Mouse (Mus musculus) myocyte (in vitro differentiated cells): Measurements from ENCODE around the gene Ppid. TPM values are rescaled to one million over a fixed set of nuclear protein-coding genes. Genes with fewer than 3 reads are reported as not detected.

Experiments
- H3K27me3 ChIP-seq: one replicate; pipeline ENCODE4 v1.6.1; 2011; ENCODE audit not compliant: control insufficient read depth, insufficient read depth, insufficient read length
- H3K36me3 ChIP-seq: one replicate; pipeline ENCODE4 v1.6.1; 2011; ENCODE audit not compliant: control insufficient read depth, insufficient read depth
- H3K4me2 ChIP-seq: one replicate; pipeline ENCODE4 v1.6.1; 2011; ENCODE audit warnings: low read depth, control low read depth
- H3K4me3 ChIP-seq: one replicate; pipeline ENCODE4 v1.5.1; 2011; ENCODE audit warnings: mild to moderate bottlenecking, control low read depth, moderate library complexity
- H3K79me2 ChIP-seq: one replicate; pipeline ENCODE4 v1.6.1; 2011; ENCODE audit not compliant: control insufficient read depth, insufficient read depth
- H3ac ChIP-seq: one replicate; pipeline ENCODE4 v1.6.1; 2011; ENCODE audit not compliant: control insufficient read depth, insufficient read length
- CEBPB ChIP-seq: IDR thresholded peaks from 2 replicates; pipeline ENCODE4 v1.6.1; 2011; ENCODE audit warnings: mild to moderate bottlenecking, moderate library complexity; ENCODE audit not compliant: poor library complexity, insufficient read depth, severe bottlenecking
- E2F4 ChIP-seq: IDR thresholded peaks from one replicate; pipeline ENCODE4 v1.6.1; 2011; ENCODE audit warnings: mild to moderate bottlenecking, control low read depth, moderate library complexity; ENCODE audit not compliant: insufficient read depth
- MAX ChIP-seq: IDR thresholded peaks from one replicate; pipeline ENCODE4 v1.6.1; 2011; ENCODE audit warnings: low read depth, mild to moderate bottlenecking, control low read depth
- MYOD1 ChIP-seq, 3 experiments: IDR thresholded peaks; one replicate each; pipeline ENCODE4 v1.6.1; 2011; ENCODE audit warnings: control low read depth in 2 of 3, low read depth in 2 of 3, mild to moderate bottlenecking in 2 of 3, moderate library complexity in 1 of 3; ENCODE audit not compliant: insufficient read length in 2 of 3, control insufficient read depth in 1 of 3
- MYOG ChIP-seq, 3 experiments: IDR thresholded peaks; one replicate each; pipeline ENCODE4 v1.6.1; 2011; ENCODE audit warnings: control low read depth in 2 of 3, low read depth in 2 of 3, mild to moderate bottlenecking in 2 of 3; ENCODE audit not compliant: insufficient read length in 2 of 3, control insufficient read depth in 1 of 3, insufficient read depth in 1 of 3
- POLR2A ChIP-seq: IDR thresholded peaks from one replicate; pipeline ENCODE4 v1.6.1; 2011; ENCODE audit warnings: low read depth, mild to moderate bottlenecking, control low read depth, moderate library complexity; ENCODE audit not compliant: insufficient read length
- POLR2AphosphoS2 ChIP-seq: IDR thresholded peaks from one replicate; pipeline ENCODE4 v1.6.1; 2011; ENCODE audit warnings: low read depth, control low read depth; ENCODE audit not compliant: insufficient read length
- REST ChIP-seq: IDR thresholded peaks from one replicate; pipeline ENCODE4 v1.6.1; 2011; ENCODE audit warnings: mild to moderate bottlenecking, control low read depth, moderate library complexity; ENCODE audit not compliant: insufficient read depth, insufficient read length
- SRF ChIP-seq: IDR thresholded peaks from one replicate; pipeline ENCODE4 v1.6.1; 2011; ENCODE audit warnings: low read depth; ENCODE audit not compliant: control insufficient read depth, insufficient read length
- TCF12 ChIP-seq: IDR thresholded peaks from one replicate; pipeline ENCODE4 v1.6.1; 2011; ENCODE audit warnings: mild to moderate bottlenecking, control low read depth; ENCODE audit not compliant: poor library complexity, insufficient read depth, severe bottlenecking
- TCF3 ChIP-seq: IDR thresholded peaks from one replicate; pipeline ENCODE4 v1.6.1; 2011; ENCODE audit warnings: low read depth, control low read depth; ENCODE audit not compliant: insufficient read length
- USF1 ChIP-seq: IDR thresholded peaks from one replicate; pipeline ENCODE4 v1.6.1; 2011; ENCODE audit warnings: low read depth, mild to moderate bottlenecking, control low read depth, moderate library complexity
- polyA plus RNA-seq: library from polyadenylated mRNA; unstranded; fragments of >200 nt; fragmentation: generic; extraction: Trizol; gene quantifications from one replicate; pipeline ENCODE4 v1.2.1, GENCODE M21; 2012; ENCODE audit warnings: missing spikeins

Ppid gene
- polyA plus RNA-seq, 1 experiment: 32.1 TPM

- H3K4me3 ChIP-seq: peak overlapping the region; percentile 91
- peaks cover 17% of the 10 kb centered on the region for H3K79me2 ChIP-seq
- no peak for TF ChIP-seq REST
- no peak for TF ChIP-seq E2F4
- TF ChIP-seq POLR2A: no peak
- no peak for TF ChIP-seq MYOD1 (IDR thresholded peaks at IDR 0.05; ENCODE audit: control insufficient read depth in 1 of 3, insufficient read length in 2 of 3, low read depth in 2 of 3)
- no peak for TF ChIP-seq MYOG (IDR thresholded peaks at IDR 0.05; ENCODE audit: control insufficient read depth in 1 of 3, insufficient read depth in 1 of 3, insufficient read length in 2 of 3, low read depth in 2 of 3)
- TF ChIP-seq CEBPB: no peak
- TF ChIP-seq MAX: no peak
- TF ChIP-seq USF1: no peak
- no peak for TF ChIP-seq POLR2AphosphoS2
- no peak for TF ChIP-seq TCF3
- TF ChIP-seq TCF12: no peak
- H3ac ChIP-seq: peak overlapping the region; percentile 30
- H3K36me3 ChIP-seq: peaks cover 10% of the 10 kb centered on the region
- H3K27me3 ChIP-seq: no peaks in the 10 kb centered on the region
- H3K4me2 ChIP-seq: peak overlapping the region; percentile 91
These were observed 37.0 kb downstream of the Ppid start for GRCm38 (mm10) chr3:79628182-79628560.

DNA sequence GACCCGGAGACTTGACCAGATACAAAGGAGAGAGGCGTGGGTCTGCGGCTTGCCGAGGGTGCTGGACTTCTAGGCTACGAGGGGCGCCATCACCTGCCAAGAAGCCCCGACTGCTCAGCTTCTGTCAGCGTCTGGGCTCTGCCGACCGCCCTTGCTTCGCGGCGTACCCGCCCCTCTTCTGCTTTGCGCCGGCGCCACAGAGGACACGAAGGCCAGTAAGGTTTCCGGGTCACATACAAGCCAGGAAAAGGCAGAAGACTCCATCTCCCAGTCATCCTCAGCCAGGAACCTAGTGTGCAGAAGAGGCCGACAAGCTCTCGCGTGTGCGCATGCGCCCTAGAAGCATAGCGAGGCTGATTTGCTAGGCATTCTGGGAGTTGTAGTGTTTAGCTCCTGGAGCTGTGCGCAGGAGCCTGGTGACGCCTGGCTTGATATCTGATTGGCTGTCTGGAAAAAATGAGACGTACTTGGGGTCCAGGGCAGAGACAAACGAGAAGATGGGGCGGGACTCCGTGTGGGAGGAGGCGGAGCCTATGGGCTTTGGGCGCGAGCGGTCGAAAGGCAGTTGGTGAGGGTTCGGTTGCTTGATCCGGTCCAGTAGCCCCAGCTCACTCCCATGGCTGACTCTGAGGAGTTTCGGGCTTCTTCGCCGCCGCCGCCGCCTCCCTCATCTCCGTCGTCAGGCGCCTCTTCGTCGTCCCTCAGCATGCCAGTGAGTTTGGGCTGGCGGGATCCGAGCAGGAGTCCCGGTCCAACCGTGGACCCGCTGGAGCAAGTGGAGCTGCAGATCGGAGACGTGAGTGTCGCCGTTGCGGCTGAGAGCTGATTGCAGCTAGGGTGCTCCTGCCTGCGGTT, 37.6 kb downstream of the Ppid start, which contains the start of gene 4930579G24Rik:
4930579G24Rik (plus strand) TSS at position 519 of the 855 bp plus-strand sequence.
- H3K79me2 ChIP-seq: peaks cover 17% of the 10 kb centered on the region
- H3K4me2 ChIP-seq: peak within 1 kb of the TSS; percentile 91
- H3ac ChIP-seq: peak within 1 kb of the TSS; percentile 30
- no peak for TF ChIP-seq CEBPB
- TF ChIP-seq USF1: peak; percentile 77
- no peak for TF ChIP-seq MAX
- peak in 1 of 3 experiments; percentile 14 for TF ChIP-seq MYOG (IDR thresholded peaks at IDR 0.05; ENCODE audit: control insufficient read depth in 1 of 3, insufficient read depth in 1 of 3, insufficient read length in 2 of 3, low read depth in 2 of 3)
- peak; percentile 91 for TF ChIP-seq POLR2A
- peak; percentile 61 for TF ChIP-seq SRF
- TF ChIP-seq POLR2AphosphoS2: peak; percentile 85
- no peak for TF ChIP-seq TCF12
- H3K4me3 ChIP-seq: peak within 1 kb of the TSS; percentile 91
- H3K36me3 ChIP-seq: peaks cover 10% of the 10 kb centered on the region
- H3K27me3 ChIP-seq: no peaks in the 10 kb centered on the region

- no peak for TF ChIP-seq MYOG (IDR thresholded peaks at IDR 0.05; ENCODE audit: control insufficient read depth in 1 of 3, insufficient read depth in 1 of 3, insufficient read length in 2 of 3, low read depth in 2 of 3)
- TF ChIP-seq MYOD1 (IDR thresholded peaks at IDR 0.05; ENCODE audit: control insufficient read depth in 1 of 3, insufficient read length in 2 of 3, low read depth in 2 of 3): peak in 1 of 3 experiments; percentile 10
- Histone ChIP-seq H3K36me3 (peaks cover 10% of the 10 kb centered on the region), H3K4me2 (peak within 1 kb of the TSS; percentile 91), H3K79me2 (peaks cover 17% of the 10 kb centered on the region), H3ac (peak within 1 kb of the TSS; percentile 30), H3K4me3 (peak within 1 kb of the TSS; percentile 91), H3K27me3 (no peaks in the 10 kb centered on the region)
These were observed 38.2 kb downstream of the Ppid start, which contains the start of gene Etfdh for GRCm38 (mm10) chr3:79629416-79629730. Gene Etfdh, minus strand, starts transcription at chr3:79629500.

DNA sequence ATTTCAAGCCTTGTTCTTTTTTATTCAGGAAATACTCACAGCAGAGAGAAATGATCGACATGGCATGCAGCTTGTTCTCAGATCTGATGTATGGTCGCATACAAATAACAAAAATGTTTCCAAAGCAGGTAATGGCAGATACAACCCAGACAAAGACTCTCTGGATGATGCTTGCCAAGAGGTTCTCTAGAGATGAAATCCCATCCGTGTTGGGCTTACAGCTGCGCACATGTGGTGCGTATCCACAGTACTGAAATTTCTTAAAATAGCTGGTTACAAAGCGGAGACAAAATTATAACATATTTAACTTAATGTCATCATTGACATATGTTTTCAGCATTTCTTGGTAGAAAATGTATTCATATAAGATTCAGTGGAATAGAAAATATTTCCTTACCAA, 61.0 kb downstream of the Ppid start:
- TF ChIP-seq E2F4 (no peak), POLR2A (no peak), USF1 (no peak), SRF (no peak), MYOD1 (IDR thresholded peaks at IDR 0.05; ENCODE audit: control insufficient read depth in 1 of 3, insufficient read length in 2 of 3, low read depth in 2 of 3) (no peak), POLR2AphosphoS2 (no peak), MAX (no peak), TCF3 (no peak)
- no peak overlapping the region for H3K4me3 ChIP-seq
- no peak overlapping the region for H3K4me2 ChIP-seq
- no peaks in the 10 kb centered on the region for H3K27me3 ChIP-seq
- H3ac ChIP-seq: no peak overlapping the region
- H3K36me3 ChIP-seq: no peaks in the 10 kb centered on the region
- H3K79me2 ChIP-seq: no peaks in the 10 kb centered on the region

Other genes with a start within 250 kb of the Ppid start
- 2.5 TPM for gene Fnip2, start 23.5 kb upstream of the Ppid start, polyA plus RNA-seq
- gene 4930579G24Rik, start 37.7 kb downstream of the Ppid start, polyA plus RNA-seq: 3.6 TPM
- gene Etfdh, start 38.2 kb downstream of the Ppid start, polyA plus RNA-seq: 29.7 TPM
- not detected for gene Rxfp1, start 146.5 kb downstream of the Ppid start, polyA plus RNA-seq